Mouse (Mus musculus) hindbrain, embryonic 12.5 days (tissue): ENCODE measurements around the gene Slc25a12. TPM values are rescaled to one million over a fixed set of nuclear protein-coding genes. Genes with fewer than 3 reads are reported as not detected.

ENCODE experiments used
- ATAC-seq: fragments of 200-750 bp; cut with Nextera tagmentation; 2 replicates; pipeline ENCODE4 v1.8.0; 2017; ENCODE audit warnings: moderate TSS enrichment; ENCODE audit not compliant: low FRiP score
- H3K27ac ChIP-seq: fragments of 300-500 bp; sonication (generic); 2 replicates; pipeline ENCODE4 v1.5.1; 2016; ENCODE audit warnings: mild to moderate bottlenecking
- H3K27me3 ChIP-seq: fragments of 300-500 bp; sonication (generic); 2 replicates; pipeline ENCODE4 v1.6.1; 2016; ENCODE audit warnings: mild to moderate bottlenecking
- H3K36me3 ChIP-seq: fragments of 300-500 bp; sonication (generic); 2 replicates; pipeline ENCODE4 v1.6.1; 2016; ENCODE audit warnings: mild to moderate bottlenecking
- H3K4me1 ChIP-seq: fragments of 300-500 bp; sonication (generic); 2 replicates; pipeline ENCODE4 v1.6.1; 2016
- H3K4me2 ChIP-seq: fragments of 300-500 bp; sonication (generic); replicated peaks from 2 replicates; pipeline ENCODE4 v1.6.1; 2016; ENCODE audit warnings: mild to moderate bottlenecking
- H3K4me3 ChIP-seq: fragments of 300-500 bp; sonication (generic); 2 replicates; pipeline ENCODE4 v1.5.1; 2016; ENCODE audit warnings: mild to moderate bottlenecking
- H3K9ac ChIP-seq: fragments of 300-500 bp; sonication (generic); 2 replicates; pipeline ENCODE4 v1.6.1; 2016; ENCODE audit warnings: mild to moderate bottlenecking, moderate library complexity
- H3K9me3 ChIP-seq: fragments of 300-500 bp; sonication (generic); replicated peaks from 2 replicates; pipeline ENCODE4 v1.6.1; 2016; ENCODE audit warnings: mild to moderate bottlenecking
- WGBS: fragments of 180-500 bp; shearing (Covaris S2); methylation state at CpG from one replicate; pipeline ENCODE4 v1.1.7; 2016; 5-methylcytosine and 5-hydroxymethylcytosine counted together
- polyA plus RNA-seq: library from polyadenylated mRNA; unstranded; fragments of >200 nt; fragmentation: Nextera tagmentation; extraction: Ambion mirVana; gene quantifications from 2 replicates; pipeline ENCODE4 v1.2.1, GENCODE M21; 2016

The Slc25a12 gene
- polyA plus RNA-seq, 1 experiment from 2014 or later, result 48.8 TPM

DNA sequence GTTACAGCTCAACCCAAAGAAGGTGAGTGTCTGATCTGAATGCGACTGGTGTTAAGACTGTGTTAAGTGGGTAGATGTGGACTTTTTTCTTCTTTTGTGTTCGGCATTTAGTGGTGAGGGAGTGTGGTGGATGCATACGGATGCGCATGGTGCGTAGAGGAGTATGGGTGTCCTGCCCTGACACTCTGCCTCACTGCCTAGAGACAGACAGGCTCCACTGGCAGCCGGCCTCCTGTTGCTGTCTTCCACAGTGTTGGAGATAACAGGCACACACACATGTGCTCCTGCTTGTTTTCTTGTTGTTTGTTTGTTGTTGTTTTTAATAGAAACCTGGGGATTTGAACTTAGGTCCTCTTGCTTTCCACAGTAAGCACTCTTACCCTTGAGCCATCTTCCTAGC lies 131.5 kb downstream of the Slc25a12 start:
- Histone ChIP-seq H3K36me3 (peaks cover 36% of the 10 kb centered on the region), H3K4me3 (no peak overlapping the region), H3K27me3 (no peaks in the 10 kb centered on the region), H3K4me2 (no peak overlapping the region), H3K9ac (no peak overlapping the region), H3K4me1 (no peaks in the 10 kb centered on the region), H3K9me3 (no peaks in the 10 kb centered on the region), H3K27ac (no peak overlapping the region)
- ATAC-seq, result no peak
- WGBS, result 98% methylated on average over 6 of the region's 6 CpGs

- Histone ChIP-seq H3K4me3 (no peak overlapping the region), H3K9ac (no peak overlapping the region), H3K4me1 (no peaks in the 10 kb centered on the region), H3K9me3 (no peaks in the 10 kb centered on the region), H3K27me3 (no peaks in the 10 kb centered on the region), H3K36me3 (peaks cover 32% of the 10 kb centered on the region), H3K4me2 (no peak overlapping the region), H3K27ac (no peak overlapping the region)
- no peak for ATAC-seq
- WGBS, result 94% methylated on average over 4 of the region's 4 CpGs
These were observed 132.1 kb downstream of the Slc25a12 start for GRCm38 (mm10) chr2:71235420-71235819.

DNA sequence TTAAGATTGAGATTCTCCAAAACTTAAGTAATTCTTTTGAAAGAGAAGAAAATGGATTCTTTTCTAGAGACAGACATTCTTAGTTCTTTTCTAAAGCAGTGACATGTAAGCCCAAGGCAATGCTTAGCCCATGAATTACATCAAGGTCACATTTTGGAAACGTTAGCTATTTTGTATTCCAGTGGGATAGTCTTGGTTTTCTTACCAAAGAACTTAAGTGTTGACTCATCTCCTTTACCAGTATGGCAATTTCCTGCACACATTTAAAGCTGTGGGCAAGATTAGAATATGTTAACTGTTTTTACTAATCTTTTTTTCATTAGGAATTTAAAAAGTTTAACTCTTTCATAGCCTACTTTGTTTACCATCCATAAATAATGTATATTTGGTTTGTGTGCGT lies 134.6 kb downstream of the Slc25a12 start:
- no peak overlapping the region for H3K27ac ChIP-seq
- H3K9ac ChIP-seq, result no peak overlapping the region
- 90% methylated on average over 2 of the region's 2 CpGs for WGBS
- no peaks in the 10 kb centered on the region for H3K27me3 ChIP-seq
- no peak overlapping the region for H3K4me3 ChIP-seq
- H3K4me1 ChIP-seq, result no peaks in the 10 kb centered on the region
- no peak for ATAC-seq
- peaks cover 36% of the 10 kb centered on the region for H3K36me3 ChIP-seq
- H3K9me3 ChIP-seq, result no peaks in the 10 kb centered on the region
- H3K4me2 ChIP-seq, result no peak overlapping the region

DNA sequence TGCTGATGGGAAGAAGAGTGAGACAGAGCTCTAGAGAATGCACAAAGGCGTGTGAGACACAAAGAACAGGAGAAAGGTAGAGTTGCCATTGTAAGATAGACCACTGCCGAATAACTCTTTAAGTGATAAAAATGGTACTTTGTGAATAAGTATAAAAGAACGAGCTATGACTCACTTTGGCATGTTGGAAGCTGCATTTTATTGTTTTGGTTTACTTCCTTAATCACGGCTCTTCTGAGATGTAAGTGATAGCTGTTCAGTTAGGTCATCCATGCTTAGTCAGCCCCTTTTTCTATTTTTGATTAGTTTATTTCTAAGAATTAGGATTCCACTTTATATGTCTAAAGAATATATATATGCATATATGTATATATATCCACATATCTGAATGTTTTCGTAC lies 135.6 kb downstream of the Slc25a12 start:
- no peak for ATAC-seq
- no peak overlapping the region for H3K9ac ChIP-seq
- 94% methylated on average over 5 of the region's 5 CpGs for WGBS
- no peaks in the 10 kb centered on the region for H3K9me3 ChIP-seq
- H3K27me3 ChIP-seq, result no peaks in the 10 kb centered on the region
- H3K4me1 ChIP-seq, result no peaks in the 10 kb centered on the region
- no peak overlapping the region for H3K27ac ChIP-seq
- H3K36me3 ChIP-seq, result peaks cover 32% of the 10 kb centered on the region
- H3K4me3 ChIP-seq, result no peak overlapping the region
- H3K4me2 ChIP-seq, result no peak overlapping the region

DNA sequence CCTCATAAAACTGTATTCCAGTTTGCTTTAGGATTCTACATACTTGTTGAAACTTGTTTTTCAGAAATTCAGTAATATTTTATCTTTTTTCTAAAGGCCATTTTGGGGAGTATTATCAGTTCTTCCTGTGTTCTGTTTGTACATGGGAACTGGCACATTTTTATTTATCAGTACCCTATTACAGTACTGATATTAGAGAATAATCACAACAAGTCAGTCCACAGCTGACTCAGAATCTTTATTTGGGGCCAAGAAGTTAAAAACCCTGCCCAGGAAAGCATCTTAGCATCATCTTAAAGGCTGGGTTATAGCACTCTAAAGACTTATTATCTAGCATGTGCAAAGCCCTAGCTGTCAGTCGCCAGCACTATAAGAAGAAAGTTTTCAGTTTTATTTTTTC lies 137.9 kb downstream of the Slc25a12 start:
- WGBS, result 94% methylated on average over 1 of the region's 1 CpGs
- no peak overlapping the region for H3K4me3 ChIP-seq
- no peaks in the 10 kb centered on the region for H3K27me3 ChIP-seq
- no peak overlapping the region for H3K4me2 ChIP-seq
- no peak for ATAC-seq
- H3K9me3 ChIP-seq, result no peaks in the 10 kb centered on the region
- peaks cover 28% of the 10 kb centered on the region for H3K36me3 ChIP-seq
- no peak overlapping the region for H3K27ac ChIP-seq
- no peaks in the 10 kb centered on the region for H3K4me1 ChIP-seq
- H3K9ac ChIP-seq, result no peak overlapping the region

DNA sequence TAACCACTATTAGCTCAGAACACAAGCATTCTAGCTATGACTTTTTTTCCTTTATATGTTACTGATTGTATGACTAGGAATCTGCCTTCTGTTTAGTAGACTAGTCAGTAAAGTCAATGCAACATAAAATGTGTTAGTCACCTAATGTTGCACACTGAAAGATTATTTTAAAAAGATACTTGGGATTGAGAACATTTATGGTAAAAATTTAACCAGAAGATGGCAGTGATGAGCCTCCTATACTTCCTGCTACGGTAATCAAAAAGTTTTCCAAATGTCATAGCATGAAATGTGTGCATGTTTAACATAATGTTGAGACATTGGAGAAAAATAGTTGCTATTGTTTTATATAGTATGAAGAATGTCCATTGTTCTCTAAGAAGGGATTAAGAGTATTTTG lies 140.2 kb downstream of the Slc25a12 start:
- ATAC-seq, result no peak
- no peak overlapping the region for H3K27ac ChIP-seq
- no peaks in the 10 kb centered on the region for H3K4me1 ChIP-seq

More for the DNA sequence above, 140.2 kb downstream of the Slc25a12 start:
- 57% methylated on average over 1 of the region's 1 CpGs for WGBS
- no peak overlapping the region for H3K4me3 ChIP-seq
- no peaks in the 10 kb centered on the region for H3K9me3 ChIP-seq
- no peaks in the 10 kb centered on the region for H3K27me3 ChIP-seq
- no peak overlapping the region for H3K4me2 ChIP-seq
- no peak overlapping the region for H3K9ac ChIP-seq
- H3K36me3 ChIP-seq, result peaks cover 47% of the 10 kb centered on the region

Other genes with a start within 250 kb of the Slc25a12 start
- gene Cybrd1, start 249.8 kb downstream of the Slc25a12 start, polyA plus RNA-seq, result 1.6 TPM in 2 replicates
- gene Dync1i2, start 156.0 kb downstream of the Slc25a12 start, polyA plus RNA-seq, result 177 and 200 TPM in 2 replicates
- 94.2 and 94.9 TPM in 2 replicates for gene Hat1, start 21.2 kb upstream of the Slc25a12 start, polyA plus RNA-seq
- gene Metap1d, start 85.5 kb upstream of the Slc25a12 start, polyA plus RNA-seq, result 34.3 and 35.1 TPM in 2 replicates
- gene Dlx1, start 160.4 kb upstream of the Slc25a12 start, polyA plus RNA-seq, result 8.3 and 10.1 TPM in 2 replicates
- gene Dlx2, start 179.0 kb upstream of the Slc25a12 start, polyA plus RNA-seq, result 4.7 and 5.3 TPM in 2 replicates